Mouse (Mus musculus) 3134 (cell line): Measurements from ENCODE around the gene Fas.

ENCODE experiments used
- DNase-seq: peaks from one replicate; pipeline ENCODE4 v3.0.0-alpha.2; 2011; ENCODE audit warnings: low spot score; ENCODE audit not compliant: insufficient read length; ENCODE audit errors: extremely low read depth

The Fas gene

DNA sequence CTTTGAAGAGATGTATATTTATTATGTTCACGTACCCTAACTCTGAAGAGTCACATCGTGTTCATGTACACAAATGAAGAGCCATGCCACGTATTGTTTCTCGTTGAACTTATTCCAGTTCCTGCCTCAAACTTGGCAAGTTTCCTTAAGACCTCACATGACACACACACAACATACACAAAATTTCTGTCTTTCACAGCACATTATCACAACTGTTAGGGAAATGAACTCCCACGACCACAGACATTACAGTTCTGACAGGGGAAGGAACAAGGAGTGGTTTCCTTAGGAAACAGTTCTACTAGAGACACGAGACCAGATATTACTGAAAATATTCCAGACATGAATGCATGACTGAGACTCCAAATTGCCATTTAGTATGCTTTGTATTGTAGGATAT, 6.9 kb upstream of the Fas start:
- no peak for DNase-seq

DNA sequence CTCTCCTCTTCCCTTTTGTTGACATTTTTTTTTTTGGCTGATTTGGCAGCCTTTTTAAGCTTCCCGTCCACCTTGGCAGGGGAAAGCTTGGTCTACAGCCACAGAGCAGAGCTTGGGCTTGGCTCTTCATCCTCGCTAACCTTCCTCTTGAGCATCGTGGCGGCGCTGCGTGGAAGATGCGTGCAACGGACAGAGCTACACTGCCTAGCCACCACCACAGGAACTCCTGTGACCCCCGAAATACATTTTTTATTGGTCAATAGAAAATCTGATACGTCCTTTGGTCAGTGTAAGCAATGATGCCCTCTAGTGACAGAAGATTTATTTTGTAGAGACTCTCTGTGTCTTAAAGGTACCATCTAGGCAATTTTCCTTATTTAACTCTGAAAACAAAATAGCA, 6.1 kb upstream of the Fas start:
- DNase-seq, result no peak

- no peak for DNase-seq
Measured at GRCm38 (mm10) chr19:34284826-34285225, 5.6 kb upstream of the Fas start.

- no peak for DNase-seq
Measured at GRCm38 (mm10) chr19:34287221-34287620, 3.2 kb upstream of the Fas start.

DNA sequence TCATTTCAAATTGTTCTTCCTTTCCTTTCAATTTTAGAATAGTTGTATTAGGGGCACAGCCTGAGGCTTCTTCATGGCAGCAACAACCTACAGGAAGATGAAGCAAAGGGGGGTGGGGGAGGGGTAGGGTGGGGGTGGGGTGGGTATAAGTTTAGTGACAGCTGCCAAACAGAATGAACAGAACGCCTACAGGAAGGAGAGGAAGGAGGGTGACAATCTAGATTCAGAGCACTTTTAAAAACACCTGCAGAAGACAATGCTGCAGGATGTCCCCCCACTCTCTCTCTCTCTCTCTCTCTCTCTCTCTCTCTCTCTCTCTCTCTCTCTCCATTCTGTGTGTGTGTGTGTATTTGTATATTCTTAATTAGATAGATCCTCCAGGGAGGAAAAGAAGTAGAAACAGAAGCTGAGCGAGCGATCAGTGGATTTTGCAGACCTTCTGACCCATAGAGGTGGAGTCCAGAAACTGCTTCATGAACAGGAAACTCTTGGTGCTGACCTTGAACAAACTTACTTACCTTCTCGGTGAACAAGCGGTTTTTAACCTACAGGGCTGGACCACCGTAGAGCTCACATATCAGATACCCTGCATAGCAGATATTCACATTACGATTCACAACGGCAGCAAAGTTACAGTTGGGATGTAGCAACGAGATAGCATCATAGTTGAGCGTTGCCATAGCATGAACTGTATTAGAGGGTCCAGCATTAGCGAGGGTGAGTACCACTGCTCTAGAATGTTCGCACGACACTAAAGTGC, 2.6 kb upstream of the Fas start:
- DNase-seq, result no peak

DNA sequence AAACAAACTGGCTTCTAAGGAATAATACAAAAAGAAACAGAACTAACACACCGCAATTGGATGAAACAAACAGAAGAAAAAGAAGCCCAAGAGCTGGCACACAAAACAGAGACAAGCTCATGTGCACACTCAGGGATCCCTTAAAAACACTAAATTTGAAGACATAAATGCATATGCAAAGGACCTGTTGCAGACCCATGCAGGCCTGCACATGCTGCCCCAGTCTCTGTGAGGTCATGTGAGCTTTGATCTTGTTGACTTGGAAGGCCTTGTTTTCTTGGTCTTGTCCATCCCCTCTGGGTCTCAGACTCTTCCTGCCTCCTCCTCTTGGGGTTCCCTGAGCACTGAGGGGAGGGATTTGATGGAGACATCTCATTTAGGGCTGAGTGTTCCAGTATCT, 1.8 kb upstream of the Fas start:
- no peak for DNase-seq

GRCm38 (mm10) chr19:34290872-34291341, 441 bp downstream of the Fas start:
- DNase-seq, result no peak

DNA sequence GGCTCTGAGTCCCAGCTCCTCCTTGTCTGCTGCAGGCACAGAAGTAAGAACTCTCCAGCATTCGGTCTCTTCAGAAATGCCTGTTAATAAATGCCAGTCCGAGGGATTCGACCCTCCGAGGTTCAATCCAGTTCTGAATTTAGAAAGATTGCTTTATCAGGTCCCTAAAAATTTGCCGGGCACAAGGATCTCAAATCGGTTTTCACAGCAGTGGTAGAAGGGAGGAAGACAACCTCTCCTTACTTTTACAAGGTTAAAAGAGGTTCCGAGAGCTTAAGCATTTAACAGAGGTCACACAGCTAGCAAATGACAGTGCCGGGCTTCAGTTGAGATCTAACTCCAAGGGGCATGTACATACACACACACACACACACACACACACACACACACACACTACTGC, 913 bp downstream of the Fas start:
- no peak for DNase-seq

DNA sequence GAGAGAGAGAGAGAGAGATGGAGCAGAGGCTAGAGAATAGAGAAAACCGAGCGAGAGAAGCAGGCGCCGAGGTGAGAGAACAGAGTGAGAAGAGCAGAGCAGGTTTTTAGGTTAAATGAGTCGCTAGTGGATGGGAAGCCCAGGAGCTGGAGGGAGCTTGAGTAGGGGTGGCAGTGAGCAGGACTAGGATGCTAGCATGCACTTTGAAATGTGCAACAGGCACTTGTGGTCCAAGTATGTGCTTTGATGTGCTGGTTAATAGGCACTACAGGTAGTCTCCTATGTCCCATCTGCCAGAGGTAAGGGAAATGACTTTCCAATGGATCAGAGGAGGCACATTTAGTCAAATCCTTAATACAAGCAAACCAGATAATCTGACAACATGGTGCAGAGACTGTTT, 1.5 kb downstream of the Fas start:
- no peak for DNase-seq

DNA sequence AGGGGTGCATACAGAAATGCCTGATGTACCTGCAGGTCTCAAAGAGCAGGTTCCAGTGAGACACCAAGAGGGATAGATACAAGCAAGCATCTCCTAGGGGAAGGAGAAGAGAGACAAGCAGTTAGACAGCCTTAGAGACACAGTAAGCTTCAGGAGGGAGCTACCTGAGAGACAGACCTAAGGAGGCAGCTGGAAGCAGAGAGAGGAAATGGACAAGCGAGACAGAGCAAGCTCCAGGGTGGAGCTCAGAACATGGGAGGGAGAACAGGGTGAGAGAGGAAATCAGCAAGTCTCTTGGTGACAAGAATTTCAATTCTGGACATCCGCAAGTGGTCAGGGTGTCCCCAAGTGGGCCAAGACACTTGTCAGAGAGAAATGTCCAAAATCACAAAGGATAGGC, 2.2 kb downstream of the Fas start:
- DNase-seq, result no peak

GRCm38 (mm10) chr19:34293376-34293947, 3.0 kb downstream of the Fas start:
- DNase-seq, result no peak

DNA sequence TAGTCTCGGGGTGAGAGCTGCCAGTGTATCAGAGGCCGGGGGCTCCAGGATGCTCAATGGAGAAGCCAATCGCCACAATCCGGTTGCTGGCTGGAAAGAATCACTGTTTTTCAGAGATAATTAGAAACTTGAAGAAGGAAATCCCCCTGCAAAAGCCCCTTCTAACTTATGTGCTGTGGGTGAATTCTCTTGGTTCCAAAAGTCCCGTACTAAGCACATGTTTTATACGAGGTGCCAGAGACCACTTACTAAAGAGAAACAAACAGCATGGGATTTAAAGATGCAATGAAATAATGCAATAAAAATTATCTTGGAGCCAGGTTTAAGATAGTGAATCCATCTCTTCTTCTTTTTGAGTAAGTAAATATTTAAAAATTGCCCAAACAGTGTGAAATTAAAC, 5.0 kb downstream of the Fas start:
- DNase-seq, result no peak

DNA sequence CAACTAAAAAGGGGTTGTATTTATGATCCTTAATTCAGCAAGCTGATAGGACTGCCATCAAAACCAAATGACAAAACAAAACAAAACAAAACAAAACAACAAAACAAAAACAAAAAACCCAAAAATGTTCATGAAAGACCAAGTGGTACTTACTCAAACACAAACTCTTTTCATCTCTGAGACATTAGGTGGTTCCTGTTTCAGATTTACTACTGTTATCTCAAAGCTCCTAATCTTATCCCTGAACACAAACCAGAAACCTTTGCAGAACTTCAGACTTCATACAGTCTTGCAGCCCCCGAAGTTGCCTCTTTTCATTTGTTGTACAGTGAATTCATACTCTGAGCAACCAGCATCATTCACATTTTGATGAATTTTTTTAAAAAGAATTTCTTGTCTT, 8.1 kb downstream of the Fas start:
- DNase-seq, result no peak

GRCm38 (mm10) chr19:34299229-34299628, 8.8 kb downstream of the Fas start:
- DNase-seq, result no peak

GRCm38 (mm10) chr19:34300430-34300829, 10.0 kb downstream of the Fas start:
- DNase-seq, result no peak

GRCm38 (mm10) chr19:34304917-34305316, 14.5 kb downstream of the Fas start:
- peak; percentile 34 for DNase-seq

DNA sequence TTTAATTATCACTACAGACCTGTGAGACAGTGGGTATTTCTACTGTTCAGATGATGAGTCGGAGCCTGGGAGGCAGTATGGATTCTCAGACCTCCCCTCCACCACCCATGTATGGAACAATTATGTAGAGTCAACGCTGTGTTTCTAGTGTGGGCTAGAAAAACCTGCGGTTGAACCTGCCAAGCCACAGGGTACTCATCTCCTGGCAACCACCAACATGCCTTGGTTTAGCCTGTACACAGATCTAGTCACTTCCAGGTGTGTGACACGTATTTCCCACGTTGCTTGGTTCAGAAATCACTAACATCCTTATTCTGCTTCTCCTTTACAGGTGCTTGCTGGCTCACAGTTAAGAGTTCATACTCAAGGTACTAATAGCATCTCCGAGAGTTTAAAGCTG, 16.3 kb downstream of the Fas start:
- DNase-seq, result no peak

- no peak for DNase-seq
Measured at GRCm38 (mm10) chr19:34312151-34312728, 21.8 kb downstream of the Fas start.

DNA sequence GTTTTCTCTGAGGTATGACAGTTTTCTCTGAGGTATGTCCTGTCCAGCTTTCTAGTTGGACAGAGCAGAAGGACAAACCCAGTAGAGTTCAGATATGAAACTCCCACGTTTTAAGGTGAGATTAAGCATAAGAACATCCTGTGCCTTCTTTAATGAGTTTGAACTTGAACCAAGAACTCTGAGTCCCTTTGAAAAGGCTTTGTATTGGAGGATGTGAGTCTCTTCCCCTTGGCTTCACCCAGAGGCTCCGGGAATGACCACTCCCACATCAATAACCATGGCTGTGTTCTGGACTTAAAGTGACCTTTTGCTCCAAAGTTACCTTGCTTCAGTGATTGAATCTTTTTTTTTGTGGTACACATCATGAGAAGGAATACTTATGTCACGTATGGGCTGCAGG, 37.6 kb downstream of the Fas start:
- DNase-seq, result no peak

- peak; percentile 12 for DNase-seq
Measured at GRCm38 (mm10) chr19:34334300-34334699, 43.8 kb downstream of the Fas start.

DNA sequence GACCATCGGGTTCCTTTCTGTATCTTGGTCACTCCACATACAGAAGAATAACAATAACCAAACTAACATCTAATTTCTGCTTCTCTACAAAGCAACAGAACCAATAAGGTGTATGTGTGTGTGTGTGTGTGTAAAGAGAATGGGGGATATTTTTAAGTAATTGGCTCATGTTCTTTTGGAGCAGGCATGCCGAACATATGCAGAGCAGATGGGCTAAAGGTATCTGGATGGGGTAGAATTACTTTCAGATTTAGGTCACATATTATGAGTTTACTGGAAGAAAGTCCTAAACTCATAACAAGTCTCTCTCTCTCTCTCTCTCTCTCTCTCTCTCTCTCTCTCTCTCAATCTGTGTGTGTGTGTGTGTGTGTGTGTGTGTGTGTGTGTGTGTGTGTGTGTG, 54.2 kb downstream of the Fas start:
- no peak for DNase-seq

GRCm38 (mm10) chr19:34345616-34346267, 55.3 kb downstream of the Fas start:
- no peak for DNase-seq
